Mouse (Mus musculus): Measurements from ENCODE around the gene Srsf2.
"Not testable (repeated sequence)": the region's sequence is repeated elsewhere in the genome, so short reads cannot be mapped to it uniquely, and the experiment has no call there.

The Srsf2 gene

GRCm38 (mm10) chr11:116852891-116853511 lies at the start of gene Srsf2:
Gene Srsf2, minus strand, starts transcription at chr11:116853094.
- in situ Hi-C loops (cut with MboI) = no loop called here

GRCm38 (mm10) chr11:116902588-116902987 lies 49.7 kb upstream of the Srsf2 start:
- in situ Hi-C loops (cut with MboI) = not testable (repeated sequence)

GRCm38 (mm10) chr11:116899247-116899646 lies 46.4 kb upstream of the Srsf2 start:
- in situ Hi-C loops (cut with MboI) = no loop called here

- in situ Hi-C loops (cut with MboI) = no loop called here
Observed at GRCm38 (mm10) chr11:116895402-116895801, 42.5 kb upstream of the Srsf2 start.

- in situ Hi-C loops (cut with MboI) = no loop called here
Observed at GRCm38 (mm10) chr11:116893532-116894442, 40.9 kb upstream of the Srsf2 start.

- in situ Hi-C loops (cut with MboI) = loop anchor here (10.0 kb wide), 1 partner anchor 158 kb away; no protein-coding TSS in a partner anchor
Observed at GRCm38 (mm10) chr11:116887136-116887535, 34.2 kb upstream of the Srsf2 start.

- in situ Hi-C loops (cut with MboI) = loop anchor here (10.0 kb wide), 1 partner anchor 159 kb away; no protein-coding TSS in a partner anchor
Observed at GRCm38 (mm10) chr11:116885275-116886151, 32.6 kb upstream of the Srsf2 start.

GRCm38 (mm10) chr11:116884061-116884460 lies 31.2 kb upstream of the Srsf2 start:
- in situ Hi-C loops (cut with MboI) = loop anchor here (10.0 kb wide), 1 partner anchor 161 kb away; no protein-coding TSS in a partner anchor

GRCm38 (mm10) chr11:116882446-116882845 lies 29.6 kb upstream of the Srsf2 start:
- in situ Hi-C loops (cut with MboI) = loop anchor here (10.0 kb wide), 1 partner anchor 162 kb away; no protein-coding TSS in a partner anchor

- in situ Hi-C loops (cut with MboI) = loop anchor here (10.0 kb wide), 1 partner anchor 163 kb away; no protein-coding TSS in a partner anchor
Observed at GRCm38 (mm10) chr11:116881440-116881839, 28.5 kb upstream of the Srsf2 start.

- in situ Hi-C loops (cut with MboI) = loop anchor here (10.0 kb wide), 1 partner anchor 164 kb away; no protein-coding TSS in a partner anchor
Observed at GRCm38 (mm10) chr11:116880839-116881238, 27.9 kb upstream of the Srsf2 start.

GRCm38 (mm10) chr11:116878454-116878853 lies 25.6 kb upstream of the Srsf2 start:
- in situ Hi-C loops (cut with MboI) = no loop called here

- in situ Hi-C loops (cut with MboI) = no loop called here
Observed at GRCm38 (mm10) chr11:116873987-116874386, 21.1 kb upstream of the Srsf2 start.

GRCm38 (mm10) chr11:116871538-116871937 lies 18.6 kb upstream of the Srsf2 start:
- in situ Hi-C loops (cut with MboI) = no loop called here

- in situ Hi-C loops (cut with MboI) = no loop called here
Observed at GRCm38 (mm10) chr11:116869641-116870040, 16.7 kb upstream of the Srsf2 start.

GRCm38 (mm10) chr11:116869223-116869622 lies 16.3 kb upstream of the Srsf2 start:
- in situ Hi-C loops (cut with MboI) = no loop called here

- in situ Hi-C loops (cut with MboI) = no loop called here
Observed at GRCm38 (mm10) chr11:116868129-116868528, 15.2 kb upstream of the Srsf2 start.

GRCm38 (mm10) chr11:116865945-116866585 lies 13.2 kb upstream of the Srsf2 start:
- in situ Hi-C loops (cut with MboI) = no loop called here

GRCm38 (mm10) chr11:116864444-116864843 lies 11.6 kb upstream of the Srsf2 start:
- in situ Hi-C loops (cut with MboI) = no loop called here

GRCm38 (mm10) chr11:116857183-116857850 lies 4.4 kb upstream of the Srsf2 start:
- in situ Hi-C loops (cut with MboI) = no loop called here
